In the genomic region with DNA sequence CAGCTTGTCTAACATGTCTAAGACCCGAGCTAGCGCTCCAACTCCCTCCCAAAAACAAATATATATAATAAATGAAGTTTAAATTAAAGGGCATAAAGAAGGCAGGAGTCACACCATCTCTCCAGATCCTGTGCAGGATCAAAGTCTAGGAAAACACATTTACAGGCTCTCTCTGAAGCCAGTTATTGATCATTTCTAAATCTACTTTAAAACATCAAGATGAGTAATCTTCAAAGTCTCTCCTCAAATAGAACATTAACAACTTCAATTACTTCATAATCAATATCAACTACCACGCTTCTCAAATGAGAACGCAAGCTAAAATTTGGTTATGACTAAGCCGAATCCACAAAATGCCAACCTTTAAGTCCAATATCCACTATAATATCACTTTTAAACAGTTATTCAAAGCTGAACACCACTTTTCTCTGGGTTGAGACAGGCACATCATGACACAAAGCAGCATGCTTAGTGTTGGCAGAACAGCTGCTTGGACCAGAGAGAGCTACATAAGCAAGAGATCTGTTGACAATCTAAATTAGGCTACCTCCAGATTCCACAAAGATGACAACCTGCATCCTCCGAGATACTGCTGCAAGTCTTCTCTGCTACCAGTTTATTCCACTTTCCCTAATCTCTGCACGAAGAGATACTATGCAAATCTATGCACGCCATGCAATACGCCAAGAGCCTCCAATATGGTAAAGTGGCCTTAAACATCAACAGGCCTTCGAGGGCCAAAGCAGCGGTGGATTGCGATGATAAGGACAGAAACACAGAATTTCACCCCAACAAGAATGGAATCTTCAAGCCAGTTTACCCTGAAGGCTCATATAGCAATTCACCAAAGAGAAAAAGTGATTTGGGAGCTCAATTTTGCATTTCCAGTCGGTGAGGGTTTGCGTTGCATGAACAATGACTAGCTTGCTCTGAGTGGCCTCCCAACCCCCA, we compare ENCODE assay signal across 8 mouse cellular contexts. TPM values are rescaled to one million over a fixed set of nuclear protein-coding genes. Genes with fewer than 3 reads are reported as not detected.
DNase-seq lines count a peak whose midpoint lies in the region; ATAC-seq and TF ChIP-seq lines count a peak whose summit lies in the region.

No protein-coding gene starts in this region.

- no peaks in the 10 kb centered on the region for H3K27me3 ChIP-seq in heart, embryonic 10.5 days (ENCODE audit: insufficient read depth, poor library complexity, severe bottlenecking)
- H3K27me3 ChIP-seq in C2C12 (ENCODE audit: control insufficient read depth, insufficient read depth, insufficient read length) = no peaks in the 10 kb centered on the region
- no peaks in the 10 kb centered on the region for H3K27me3 ChIP-seq in forebrain, embryonic 10.5 days (ENCODE audit: poor library complexity, severe bottlenecking)
- H3K27me3 ChIP-seq in liver, embryonic 12.5 days (replicated peaks) = peaks cover 34% of the 10 kb centered on the region

- intact Hi-C loops in heart, postnatal 14 days (cut with DNase I) = loop anchor here (2.0 to 5.0 kb wide), 3 partner anchors 15 to 49 kb away; no protein-coding TSS in a partner anchor

- no peaks in the 10 kb centered on the region for H3K9me3 ChIP-seq in heart, embryonic 10.5 days
- H3K9me3 ChIP-seq in forebrain, embryonic 10.5 days = no peaks in the 10 kb centered on the region
- H3K9me3 ChIP-seq in liver, embryonic 12.5 days (replicated peaks) = no peaks in the 10 kb centered on the region

- peak overlapping the region; percentile 85 for H3ac ChIP-seq in C2C12 (ENCODE audit: control insufficient read depth, insufficient read length, low read depth)

- peak overlapping the region; percentile 88 for H3K9ac ChIP-seq in liver, embryonic 12.5 days

- H3K4me3 ChIP-seq in heart, embryonic 10.5 days = peak overlapping the region; percentile 99
- peak overlapping the region; percentile 85 for H3K4me3 ChIP-seq in C2C12 (ENCODE audit: insufficient read depth, poor library complexity, severe bottlenecking)
- peak overlapping the region; percentile 78 for H3K4me3 ChIP-seq in forebrain, embryonic 10.5 days
- peak overlapping the region; percentile 85 for H3K4me3 ChIP-seq in liver, embryonic 12.5 days

- peak overlapping the region; percentile 98 for H3K27ac ChIP-seq in heart, embryonic 10.5 days
- peak overlapping the region; percentile 94 for H3K27ac ChIP-seq in forebrain, embryonic 10.5 days
- H3K27ac ChIP-seq in liver, embryonic 12.5 days = 0 out of 2 replicates have a peak overlapping the region, but pooled peaks have one; percentile 67

- TF ChIP-seq CTCF in C2C12 (IDR thresholded peaks at IDR 0.05; ENCODE audit: control insufficient read depth, insufficient read depth, insufficient read length) = no peak

- no peaks in the 10 kb centered on the region for H3K36me3 ChIP-seq in heart, embryonic 10.5 days
- H3K36me3 ChIP-seq in C2C12 (ENCODE audit: control insufficient read depth, insufficient read depth) = no peaks in the 10 kb centered on the region
- H3K36me3 ChIP-seq in forebrain, embryonic 10.5 days (replicated peaks) = no peaks in the 10 kb centered on the region; the same call in 1 of the 2 replicates
- H3K36me3 ChIP-seq in liver, embryonic 12.5 days = no peaks in the 10 kb centered on the region

- ATAC-seq in liver, embryonic 12.5 days = no peak

- H3K79me2 ChIP-seq in C2C12 (ENCODE audit: control insufficient read depth, insufficient read depth) = peaks cover 65% of the 10 kb centered on the region

- H3K79me3 ChIP-seq in C2C12 (ENCODE audit: low read depth) = peaks cover 52% of the 10 kb centered on the region

- peaks cover 43% of the 10 kb centered on the region for H3K4me1 ChIP-seq in heart, embryonic 10.5 days
- H3K4me1 ChIP-seq in forebrain, embryonic 10.5 days = peaks cover 71% of the 10 kb centered on the region
- H3K4me1 ChIP-seq in liver, embryonic 12.5 days = peaks cover 49% of the 10 kb centered on the region

- H3K4me2 ChIP-seq in liver, embryonic 12.5 days = peak overlapping the region; percentile 100

- no peak for DNase-seq in heart, embryonic 10.5 days (ENCODE audit: low spot score)
- no peak for DNase-seq in heart, postnatal 14 days
- DNase-seq in forebrain, embryonic 10.5 days (ENCODE audit: extremely low spot score, low spot score) = no peak
- DNase-seq in adipocyte (ENCODE audit: low spot score) = no peak
- no peak for DNase-seq in cerebellum, adult 11-12 months
- no peak for DNase-seq in natural killer cell, adult 2 months (ENCODE audit: low spot score in 2 of 2)

- 36% methylated on average over 14 of the region's 14 CpGs for WGBS in heart, embryonic 10.5 days
- WGBS in forebrain, embryonic 10.5 days = 43% methylated on average over 14 of the region's 14 CpGs
- WGBS in liver, embryonic 12.5 days (ENCODE audit: insufficient replicate concordance) = 45% methylated on average over 14 of the region's 14 CpGs

TF ChIP-seq in C2C12, 6 proteins besides CTCF, POLR2A, EP300 and RAD21:
- TF ChIP-seq MYOD1 (IDR thresholded peaks at IDR 0.05; ENCODE audit: control insufficient read depth, insufficient read length, low read depth) = no peak

RNA-seq across cellular contexts. Expression of a gene that starts 1.5 kb away (rescaled TPM):
- 44.8 and 56.6 TPM in 2 replicates for polyA plus RNA-seq in heart, embryonic 10.5 days (2016; fragmentation: Nextera tagmentation; extraction: Ambion mirVana)
- 100 to 1,000 TPM; 134 to 138 TPM for total RNA-seq in heart, postnatal 14 days (2021)
- polyA plus RNA-seq in C2C12 (2012; fragmentation: generic; extraction: Trizol) = 10.1 TPM
- 55.9 and 59.8 TPM in 2 replicates for polyA plus RNA-seq in forebrain, embryonic 10.5 days (2016; fragmentation: Nextera tagmentation; extraction: Ambion mirVana)
- 9.1 and 9.2 TPM in 2 replicates for polyA plus RNA-seq in liver, embryonic 12.5 days (2016; fragmentation: Nextera tagmentation; extraction: Ambion mirVana)
